Mouse (Mus musculus) myocyte (in vitro differentiated cells): Measurements from ENCODE around the gene Sval1. TPM values are rescaled to one million over a fixed set of nuclear protein-coding genes. Genes with fewer than 3 reads are reported as not detected.

Experiments
- H3K27me3 ChIP-seq: one replicate; pipeline ENCODE4 v1.6.1; 2011; ENCODE audit not compliant: control insufficient read depth, insufficient read depth, insufficient read length
- H3K36me3 ChIP-seq: one replicate; pipeline ENCODE4 v1.6.1; 2011; ENCODE audit not compliant: control insufficient read depth, insufficient read depth
- H3K4me2 ChIP-seq: one replicate; pipeline ENCODE4 v1.6.1; 2011; ENCODE audit warnings: low read depth, control low read depth
- H3K4me3 ChIP-seq: one replicate; pipeline ENCODE4 v1.5.1; 2011; ENCODE audit warnings: mild to moderate bottlenecking, control low read depth, moderate library complexity
- H3K79me2 ChIP-seq: one replicate; pipeline ENCODE4 v1.6.1; 2011; ENCODE audit not compliant: control insufficient read depth, insufficient read depth
- H3ac ChIP-seq: one replicate; pipeline ENCODE4 v1.6.1; 2011; ENCODE audit not compliant: control insufficient read depth, insufficient read length
- CEBPB ChIP-seq: IDR thresholded peaks from 2 replicates; pipeline ENCODE4 v1.6.1; 2011; ENCODE audit warnings: mild to moderate bottlenecking, moderate library complexity; ENCODE audit not compliant: poor library complexity, insufficient read depth, severe bottlenecking
- E2F4 ChIP-seq: IDR thresholded peaks from one replicate; pipeline ENCODE4 v1.6.1; 2011; ENCODE audit warnings: mild to moderate bottlenecking, control low read depth, moderate library complexity; ENCODE audit not compliant: insufficient read depth
- MAX ChIP-seq: IDR thresholded peaks from one replicate; pipeline ENCODE4 v1.6.1; 2011; ENCODE audit warnings: low read depth, mild to moderate bottlenecking, control low read depth
- MYOD1 ChIP-seq, 3 experiments: IDR thresholded peaks; one replicate each; pipeline ENCODE4 v1.6.1; 2011; ENCODE audit warnings: control low read depth in 2 of 3, low read depth in 2 of 3, mild to moderate bottlenecking in 2 of 3, moderate library complexity in 1 of 3; ENCODE audit not compliant: insufficient read length in 2 of 3, control insufficient read depth in 1 of 3
- MYOG ChIP-seq, 3 experiments: IDR thresholded peaks; one replicate each; pipeline ENCODE4 v1.6.1; 2011; ENCODE audit warnings: control low read depth in 2 of 3, low read depth in 2 of 3, mild to moderate bottlenecking in 2 of 3; ENCODE audit not compliant: insufficient read length in 2 of 3, control insufficient read depth in 1 of 3, insufficient read depth in 1 of 3
- POLR2A ChIP-seq: IDR thresholded peaks from one replicate; pipeline ENCODE4 v1.6.1; 2011; ENCODE audit warnings: low read depth, mild to moderate bottlenecking, control low read depth, moderate library complexity; ENCODE audit not compliant: insufficient read length
- POLR2AphosphoS2 ChIP-seq: IDR thresholded peaks from one replicate; pipeline ENCODE4 v1.6.1; 2011; ENCODE audit warnings: low read depth, control low read depth; ENCODE audit not compliant: insufficient read length
- REST ChIP-seq: IDR thresholded peaks from one replicate; pipeline ENCODE4 v1.6.1; 2011; ENCODE audit warnings: mild to moderate bottlenecking, control low read depth, moderate library complexity; ENCODE audit not compliant: insufficient read depth, insufficient read length
- SRF ChIP-seq: IDR thresholded peaks from one replicate; pipeline ENCODE4 v1.6.1; 2011; ENCODE audit warnings: low read depth; ENCODE audit not compliant: control insufficient read depth, insufficient read length
- TCF12 ChIP-seq: IDR thresholded peaks from one replicate; pipeline ENCODE4 v1.6.1; 2011; ENCODE audit warnings: mild to moderate bottlenecking, control low read depth; ENCODE audit not compliant: poor library complexity, insufficient read depth, severe bottlenecking
- TCF3 ChIP-seq: IDR thresholded peaks from one replicate; pipeline ENCODE4 v1.6.1; 2011; ENCODE audit warnings: low read depth, control low read depth; ENCODE audit not compliant: insufficient read length
- USF1 ChIP-seq: IDR thresholded peaks from one replicate; pipeline ENCODE4 v1.6.1; 2011; ENCODE audit warnings: low read depth, mild to moderate bottlenecking, control low read depth, moderate library complexity
- polyA plus RNA-seq: library from polyadenylated mRNA; unstranded; fragments of >200 nt; fragmentation: generic; extraction: Trizol; gene quantifications from one replicate; pipeline ENCODE4 v1.2.1, GENCODE M21; 2012; ENCODE audit warnings: missing spikeins

The Sval1 gene
- not detected for polyA plus RNA-seq

DNA sequence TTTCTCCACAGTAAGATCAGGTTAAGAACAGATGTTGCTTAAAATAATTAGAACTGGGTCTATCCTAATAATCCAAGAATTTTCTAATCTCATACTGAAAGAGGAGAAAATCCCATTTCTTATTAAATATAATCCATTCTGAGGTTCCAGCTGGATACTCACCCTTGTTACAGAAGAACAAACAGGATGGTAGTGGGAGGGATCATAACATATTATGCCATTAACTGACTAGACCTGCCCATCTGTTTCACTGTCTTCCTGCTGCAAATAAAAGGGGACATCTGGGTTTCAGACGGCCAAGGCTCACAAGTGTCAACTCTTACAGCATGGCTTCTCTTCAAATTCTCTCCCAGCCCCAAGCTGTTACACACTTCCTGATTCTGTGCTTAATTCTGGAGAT is at the start of gene Sval1:
Gene Sval1, plus strand, starts transcription at position 301 of the 400 bp plus-strand sequence.
- no peaks in the 10 kb centered on the region for H3K36me3 ChIP-seq
- TF ChIP-seq USF1 (no peak), POLR2AphosphoS2 (no peak), CEBPB (no peak), TCF3 (no peak), POLR2A (no peak), MAX (no peak), MYOG (IDR thresholded peaks at IDR 0.05; ENCODE audit: control insufficient read depth in 1 of 3, insufficient read depth in 1 of 3, insufficient read length in 2 of 3, low read depth in 2 of 3) (no peak), E2F4 (no peak), MYOD1 (IDR thresholded peaks at IDR 0.05; ENCODE audit: control insufficient read depth in 1 of 3, insufficient read length in 2 of 3, low read depth in 2 of 3) (no peak), REST (no peak), TCF12 (no peak), SRF (no peak)
- H3K4me3 ChIP-seq, result no peak within 1 kb of the TSS
- H3K79me2 ChIP-seq, result no peaks in the 10 kb centered on the region
- H3ac ChIP-seq, result no peak within 1 kb of the TSS
- H3K27me3 ChIP-seq, result no peaks in the 10 kb centered on the region
- no peak within 1 kb of the TSS for H3K4me2 ChIP-seq

DNA sequence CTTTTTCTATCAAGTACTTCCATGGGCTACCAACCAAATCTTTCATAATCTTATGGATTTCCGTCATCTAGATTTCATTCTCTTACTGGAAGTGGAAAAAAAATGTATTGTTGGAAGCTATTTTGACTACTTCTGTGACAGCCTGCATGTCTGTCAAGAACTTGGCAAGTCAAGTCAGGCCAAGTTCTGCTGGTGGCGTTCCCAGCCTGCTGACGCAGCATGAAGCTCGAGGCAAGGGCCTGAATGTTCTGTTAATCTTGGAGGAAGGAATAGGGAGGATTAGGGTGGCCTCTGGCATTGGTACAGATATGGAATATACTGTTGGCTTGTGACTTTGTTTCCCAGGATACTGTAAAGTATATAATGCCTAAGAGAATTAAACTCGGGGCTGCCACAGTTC is 39.8 kb upstream of the Sval1 start:
- Histone ChIP-seq H3K79me2 (no peaks in the 10 kb centered on the region), H3K36me3 (no peaks in the 10 kb centered on the region), H3K4me3 (no peak overlapping the region), H3K27me3 (no peaks in the 10 kb centered on the region), H3ac (no peak overlapping the region), H3K4me2 (no peak overlapping the region)
- TF ChIP-seq POLR2AphosphoS2 (no peak), MYOD1 (IDR thresholded peaks at IDR 0.05; ENCODE audit: control insufficient read depth in 1 of 3, insufficient read length in 2 of 3, low read depth in 2 of 3) (no peak), MAX (no peak), SRF (no peak)

DNA sequence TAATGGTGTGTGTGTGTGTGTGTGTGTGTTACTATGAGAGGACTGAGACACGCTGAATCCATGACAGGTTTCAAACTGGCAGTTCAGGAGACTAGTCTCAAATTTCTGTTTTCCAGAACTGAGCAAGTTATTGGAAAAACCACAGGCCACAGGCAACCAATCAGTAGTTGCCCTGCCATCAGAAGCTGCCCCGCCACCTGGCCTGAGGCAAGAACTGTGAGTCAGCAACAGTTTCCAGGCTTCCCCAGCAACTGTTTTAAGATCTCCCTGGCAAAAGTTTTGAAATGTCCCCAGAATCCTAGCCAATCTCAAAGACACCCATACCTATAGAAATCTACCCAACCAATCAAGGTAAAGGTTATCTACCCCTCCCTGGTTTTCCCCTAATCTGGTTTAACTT is 36.5 kb upstream of the Sval1 start:
- H3K4me2 ChIP-seq, result no peak overlapping the region
- H3K36me3 ChIP-seq, result no peaks in the 10 kb centered on the region
- H3ac ChIP-seq, result no peak overlapping the region
- H3K27me3 ChIP-seq, result no peaks in the 10 kb centered on the region
- H3K79me2 ChIP-seq, result no peaks in the 10 kb centered on the region
- no peak overlapping the region for H3K4me3 ChIP-seq
- TF ChIP-seq POLR2A (no peak), TCF3 (no peak), TCF12 (no peak), USF1 (no peak), MAX (no peak), MYOG (IDR thresholded peaks at IDR 0.05; ENCODE audit: control insufficient read depth in 1 of 3, insufficient read depth in 1 of 3, insufficient read length in 2 of 3, low read depth in 2 of 3) (no peak), SRF (no peak), REST (no peak), POLR2AphosphoS2 (no peak), E2F4 (no peak), CEBPB (no peak), MYOD1 (IDR thresholded peaks at IDR 0.05; ENCODE audit: control insufficient read depth in 1 of 3, insufficient read length in 2 of 3, low read depth in 2 of 3) (no peak)

DNA sequence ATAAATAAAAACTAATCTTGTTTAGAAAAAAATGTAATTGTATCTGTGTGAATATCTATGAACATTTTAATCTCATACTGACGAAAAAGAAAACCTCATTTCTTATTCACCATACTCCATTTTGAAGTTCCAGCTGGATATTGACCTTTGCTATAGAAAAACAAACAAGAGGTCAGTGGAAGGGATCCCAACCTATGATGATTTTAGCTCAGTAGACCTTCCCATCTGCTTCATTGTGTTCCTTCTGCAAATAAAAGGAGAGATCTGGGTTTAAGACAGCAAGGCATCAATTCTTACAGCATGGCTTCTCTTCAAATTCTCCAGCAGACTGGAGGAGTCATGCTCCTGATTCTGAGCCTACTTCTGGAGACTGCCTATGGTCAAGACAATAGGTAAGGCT is 16.4 kb downstream of the Sval1 start, which contains the start of gene Sval3:
Gene Sval3, plus strand, starts transcription at position 301 of the 400 bp plus-strand sequence.
- H3K4me3 ChIP-seq, result no peak within 1 kb of the TSS
- H3K27me3 ChIP-seq, result no peaks in the 10 kb centered on the region
- H3K4me2 ChIP-seq, result no peak within 1 kb of the TSS
- H3K36me3 ChIP-seq, result no peaks in the 10 kb centered on the region
- H3ac ChIP-seq, result no peak within 1 kb of the TSS
- H3K79me2 ChIP-seq, result no peaks in the 10 kb centered on the region
- TF ChIP-seq POLR2AphosphoS2 (no peak), CEBPB (no peak)

Other genes starting within 250 kb of the Sval1 start
- not detected for gene Kel, start 247.3 kb upstream of the Sval1 start, polyA plus RNA-seq
- gene Olfr459, start 176.5 kb upstream of the Sval1 start, polyA plus RNA-seq, result not detected
- not detected for gene Pip, start 104.1 kb upstream of the Sval1 start, polyA plus RNA-seq
- gene Sval2, start 98.6 kb upstream of the Sval1 start, polyA plus RNA-seq, result not detected
- gene Sval3, start 16.5 kb downstream of the Sval1 start, polyA plus RNA-seq, result not detected
- gene Sva, start 86.8 kb downstream of the Sval1 start, polyA plus RNA-seq, result not detected
- not detected for gene Tas2r139, start 189.3 kb downstream of the Sval1 start, polyA plus RNA-seq